In genomic region chr7:29134693-29135386, GRCm38 (mm10) we compare ENCODE assay signal across 8 mouse cellular contexts. TPM values are rescaled to one million over a fixed set of nuclear protein-coding genes. Genes with fewer than 3 reads are reported as not detected.
DNase-seq lines count a peak whose midpoint lies in the region; ATAC-seq and TF ChIP-seq lines count a peak whose summit lies in the region.

Rasgrp4 (plus strand) TSS chr7:29134851.

- 3% methylated on average over 16 of the region's 20 CpGs for WGBS in forebrain, postnatal 0 days
- WGBS in kidney, postnatal 0 days, result under 1% methylated on average over 15 of the region's 20 CpGs

- DNase-seq in right cerebral cortex, postnatal 10 days (ENCODE audit: low spot score in 2 of 2), result peak; percentile 50 to 58
- DNase-seq in right cerebral cortex, postnatal 36 days (ENCODE audit: low spot score in 2 of 2), result no peak
- no peak for DNase-seq in forebrain, postnatal 0 days
- DNase-seq in kidney, postnatal 0 days (ENCODE audit: low spot score), result peak; percentile 55
- peak; percentile 49 for DNase-seq in lung, postnatal 36 days
- peak; percentile 66 to 68 for DNase-seq in spleen, adult 18-20 months
- DNase-seq in frontal cortex, postnatal 10 days (ENCODE audit: low spot score in 2 of 2), result no peak
- no peak for DNase-seq in urinary bladder, postnatal 4 days (ENCODE audit: low spot score in 2 of 2)

- H3K27ac ChIP-seq in forebrain, postnatal 0 days (ENCODE audit: low read depth, low read length), result no peak within 1 kb of the TSS
- no peak within 1 kb of the TSS for H3K27ac ChIP-seq in kidney, postnatal 0 days

- H3K4me3 ChIP-seq in forebrain, postnatal 0 days (ENCODE audit: low read depth, low read length), result peak within 1 kb of the TSS; percentile 24
- H3K4me3 ChIP-seq in kidney, postnatal 0 days (replicated peaks; ENCODE audit: low read depth, low read length), result 0 out of 2 replicates have a peak within 1 kb of the TSS, but pooled peaks have one; percentile 14

- peak; percentile 60; the same call in 1 of the 2 replicates for ATAC-seq in forebrain, postnatal 0 days
- ATAC-seq in kidney, postnatal 0 days (replicated peaks; ENCODE audit: low FRiP score, low read depth), result peak; percentile 49; the same call in 1 of the 2 replicates

- no peak for TF ChIP-seq CTCF in forebrain, postnatal 0 days (IDR thresholded peaks at IDR 0.05; ENCODE audit: low read depth)
- no peak for TF ChIP-seq CTCF in kidney, postnatal 0 days (IDR thresholded peaks at IDR 0.05; ENCODE audit: low read depth)

- H3K9me3 ChIP-seq in forebrain, postnatal 0 days (ENCODE audit: low read length), result no peaks in the 10 kb centered on the region
- no peaks in the 10 kb centered on the region for H3K9me3 ChIP-seq in kidney, postnatal 0 days (replicated peaks; ENCODE audit: low read length)

- H3K9ac ChIP-seq in forebrain, postnatal 0 days, result no peak within 1 kb of the TSS
- no peak within 1 kb of the TSS for H3K9ac ChIP-seq in kidney, postnatal 0 days (ENCODE audit: low read depth, low read length)

- peak within 1 kb of the TSS; percentile 46 for H3K4me2 ChIP-seq in forebrain, postnatal 0 days (ENCODE audit: low read depth)
- H3K4me2 ChIP-seq in kidney, postnatal 0 days (ENCODE audit: low read length), result peak within 1 kb of the TSS; percentile 51

- no peaks in the 10 kb centered on the region for H3K36me3 ChIP-seq in forebrain, postnatal 0 days (ENCODE audit: insufficient read depth)
- H3K36me3 ChIP-seq in kidney, postnatal 0 days (ENCODE audit: insufficient read depth, low read length), result no peaks in the 10 kb centered on the region

- no peaks in the 10 kb centered on the region for H3K4me1 ChIP-seq in forebrain, postnatal 0 days (ENCODE audit: insufficient read depth)
- H3K4me1 ChIP-seq in kidney, postnatal 0 days (replicated peaks; ENCODE audit: insufficient read depth, low read length), result peaks cover 4% of the 10 kb centered on the region; the same call in 1 of the 2 replicates

- H3K27me3 ChIP-seq in forebrain, postnatal 0 days (ENCODE audit: insufficient read depth, low read length), result no peaks in the 10 kb centered on the region; the same call in 1 of the 2 replicates
- H3K27me3 ChIP-seq in kidney, postnatal 0 days (ENCODE audit: insufficient read depth, low read length), result no peaks in the 10 kb centered on the region

RNA-seq across cellular contexts. Expression of gene Rasgrp4, which starts in this region (rescaled TPM):
- total RNA-seq in forebrain, postnatal 0 days (2014; rRNA removed), result 1.8 and 4.0 TPM in 2 replicates
- polyA plus RNA-seq in forebrain, postnatal 0 days (2015; fragmentation: Nextera tagmentation; extraction: Ambion mirVana), result 0.84 and 1.3 TPM in 2 replicates
- 0.49 and 1.2 TPM in 2 replicates for polyA plus RNA-seq in kidney, postnatal 0 days (2015; fragmentation: Nextera tagmentation; extraction: Ambion mirVana)

Comparison
In these comparisons a context has a peak if more than half of its experiments do, and no peak if none do; other contexts are left out.
1. DNase-seq: peak in right cerebral cortex, postnatal 10 days (2 of 2), kidney, postnatal 0 days (single experiment), lung, postnatal 36 days (single experiment) and spleen, adult 18-20 months (2 of 2); none in right cerebral cortex, postnatal 36 days (0 of 2), forebrain, postnatal 0 days (single experiment), frontal cortex, postnatal 10 days (0 of 2) and urinary bladder, postnatal 4 days (0 of 2).